Mouse (Mus musculus) stomach, embryonic 14.5 days (tissue): ENCODE measurements around the gene Fbxo10. TPM values are rescaled to one million over a fixed set of nuclear protein-coding genes. Genes with fewer than 3 reads are reported as not detected.
A peak's percentile ranks its signal among the peaks of the same experiment; 100 is the strongest.

Experiments
- ATAC-seq: fragments of 200-750 bp; cut with Nextera tagmentation; 2 replicates; pipeline ENCODE4 v1.8.0; 2017; ENCODE audit warnings: low read depth, moderate TSS enrichment; ENCODE audit not compliant: insufficient number of reproducible peaks, insufficient read depth, low FRiP score
- H3K27ac ChIP-seq: fragments of 300-500 bp; sonication (generic); 2 replicates; pipeline ENCODE4 v1.5.1; 2014; ENCODE audit warnings: mild to moderate bottlenecking, low read length, moderate library complexity, mixed read lengths
- H3K27me3 ChIP-seq: fragments of 300-500 bp; sonication (generic); 2 replicates; pipeline ENCODE4 v1.6.1; 2014; ENCODE audit warnings: low read length, control low read depth, mixed read lengths; ENCODE audit not compliant: control insufficient read depth, insufficient read depth
- H3K36me3 ChIP-seq: fragments of 300-500 bp; sonication (generic); 2 replicates; pipeline ENCODE4 v1.6.1; 2014; ENCODE audit warnings: mild to moderate bottlenecking, control low read depth, low read length, moderate library complexity, mixed read lengths; ENCODE audit not compliant: control insufficient read depth, insufficient read depth
- H3K4me1 ChIP-seq: fragments of 300-500 bp; sonication (generic); 2 replicates; pipeline ENCODE4 v1.6.1; 2014; ENCODE audit warnings: low read length, control low read depth, mixed read lengths; ENCODE audit not compliant: control insufficient read depth, insufficient read depth
- H3K4me2 ChIP-seq: fragments of 300-500 bp; sonication (generic); replicated peaks from 2 replicates; pipeline ENCODE4 v1.6.1; 2014; ENCODE audit warnings: low read depth, low read length, control low read depth
- H3K4me3 ChIP-seq: fragments of 300-500 bp; sonication (generic); 2 replicates; pipeline ENCODE4 v1.5.1; 2014; ENCODE audit warnings: low read depth, low read length, control low read depth
- H3K9ac ChIP-seq: fragments of 300-500 bp; sonication (generic); replicated peaks from 2 replicates; pipeline ENCODE4 v1.6.1; 2014; ENCODE audit warnings: low read depth, mild to moderate bottlenecking, control low read depth, low read length, moderate library complexity, mixed read lengths
- H3K9me3 ChIP-seq: fragments of 300-500 bp; sonication (generic); 2 replicates; pipeline ENCODE4 v1.6.1; 2016; ENCODE audit warnings: low read depth, low read length, control low read depth; ENCODE audit not compliant: control insufficient read depth
- WGBS: fragments of 180-500 bp; shearing (Covaris S2); extraction: QIAGEN DNeasy Blood & Tissue Kit; methylation state at CpG from one replicate; pipeline ENCODE4 v1.1.7; 2014; 5-methylcytosine and 5-hydroxymethylcytosine counted together
- polyA plus RNA-seq: library from polyadenylated mRNA; unstranded; fragments of >200 nt; fragmentation: Nextera tagmentation; extraction: Ambion mirVana; gene quantifications from 2 replicates; pipeline ENCODE4 v1.2.1, GENCODE M21; 2014

Gene Fbxo10
- 10.1 and 11.4 TPM in 2 replicates for polyA plus RNA-seq

GRCm38 (mm10) chr4:45084021-45084894 is at the start of gene Fbxo10:
TSS of gene Fbxo10 (minus strand) at chr4:45084604.
- ATAC-seq, result peak; percentile 97

GRCm38 (mm10) chr4:45131021-45131420 is 46.6 kb upstream of the Fbxo10 start:
- ATAC-seq, result no peak
- 60% methylated on average over 4 of the region's 4 CpGs for WGBS
- no peaks in the 10 kb centered on the region for H3K9me3 ChIP-seq
- H3K4me1 ChIP-seq, result no peaks in the 10 kb centered on the region
- H3K27ac ChIP-seq, result no peak overlapping the region
- H3K27me3 ChIP-seq, result no peaks in the 10 kb centered on the region
- H3K36me3 ChIP-seq, result no peaks in the 10 kb centered on the region
- no peak overlapping the region for H3K4me3 ChIP-seq
- no peak overlapping the region for H3K9ac ChIP-seq
- no peak overlapping the region for H3K4me2 ChIP-seq

More at GRCm38 (mm10) chr4:45084021-45084894, at the start of gene Fbxo10:
- peak within 1 kb of the TSS; percentile 84 for H3K4me3 ChIP-seq
- no peaks in the 10 kb centered on the region for H3K27me3 ChIP-seq
- WGBS, result under 1% methylated on average over 69 of the region's 77 CpGs
- H3K4me2 ChIP-seq, result peak within 1 kb of the TSS; percentile 57
- H3K9me3 ChIP-seq, result no peaks in the 10 kb centered on the region
- H3K27ac ChIP-seq, result peak within 1 kb of the TSS; percentile 82
- peaks cover 11% of the 10 kb centered on the region; the same call in 1 of the 2 replicates for H3K4me1 ChIP-seq
- H3K36me3 ChIP-seq, result no peaks in the 10 kb centered on the region
- peak within 1 kb of the TSS; percentile 75 for H3K9ac ChIP-seq

DNA sequence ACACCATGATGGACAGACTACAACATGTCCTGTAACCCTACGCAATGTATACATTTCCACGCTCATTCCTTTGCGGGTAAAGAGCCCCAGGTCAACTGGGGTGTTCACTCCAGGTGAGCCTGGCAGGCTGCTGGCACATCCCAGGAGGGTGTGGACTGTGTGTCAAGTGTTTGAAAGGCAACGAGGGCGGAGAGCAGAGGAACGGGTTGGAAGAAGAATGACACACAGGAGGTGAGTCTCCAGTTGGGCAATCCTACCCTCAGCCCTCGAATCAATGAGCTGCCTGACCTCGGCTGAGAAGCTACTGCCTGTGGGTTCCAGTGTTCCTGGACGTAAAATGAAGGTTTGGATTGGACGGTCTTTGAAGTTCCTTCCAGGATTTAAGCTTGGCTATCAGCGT is 36.9 kb upstream of the Fbxo10 start:
- H3K9ac ChIP-seq, result no peak overlapping the region
- 81% methylated on average over 11 of the region's 11 CpGs for whole genome bisulfite sequencing
- H3K4me1 ChIP-seq, result no peaks in the 10 kb centered on the region
- no peaks in the 10 kb centered on the region for H3K36me3 ChIP-seq
- H3K9me3 ChIP-seq, result no peaks in the 10 kb centered on the region
- no peaks in the 10 kb centered on the region for H3K27me3 ChIP-seq
- ATAC-seq, result no peak
- no peak overlapping the region for H3K27ac ChIP-seq
- H3K4me3 ChIP-seq, result no peak overlapping the region
- no peak overlapping the region for H3K4me2 ChIP-seq

- Histone ChIP-seq H3K4me3 (peak overlapping the region; percentile 79; the same call in 1 of the 2 replicates), H3K36me3 (peaks cover 8% of the 10 kb centered on the region), H3K9me3 (no peaks in the 10 kb centered on the region), H3K27ac (no peak overlapping the region), H3K9ac (no peak overlapping the region), H3K4me1 (0 out of 2 replicates have a peak, but pooled peaks cover 5% of the 10 kb centered on the region), H3K4me2 (no peak overlapping the region; the same call in 1 of the 2 replicates), H3K27me3 (no peaks in the 10 kb centered on the region)
- no peak for ATAC-seq
- 66% methylated on average over 8 of the region's 8 CpGs for WGBS
Measured at GRCm38 (mm10) chr4:45108456-45109110, 24.2 kb upstream of the Fbxo10 start.

DNA sequence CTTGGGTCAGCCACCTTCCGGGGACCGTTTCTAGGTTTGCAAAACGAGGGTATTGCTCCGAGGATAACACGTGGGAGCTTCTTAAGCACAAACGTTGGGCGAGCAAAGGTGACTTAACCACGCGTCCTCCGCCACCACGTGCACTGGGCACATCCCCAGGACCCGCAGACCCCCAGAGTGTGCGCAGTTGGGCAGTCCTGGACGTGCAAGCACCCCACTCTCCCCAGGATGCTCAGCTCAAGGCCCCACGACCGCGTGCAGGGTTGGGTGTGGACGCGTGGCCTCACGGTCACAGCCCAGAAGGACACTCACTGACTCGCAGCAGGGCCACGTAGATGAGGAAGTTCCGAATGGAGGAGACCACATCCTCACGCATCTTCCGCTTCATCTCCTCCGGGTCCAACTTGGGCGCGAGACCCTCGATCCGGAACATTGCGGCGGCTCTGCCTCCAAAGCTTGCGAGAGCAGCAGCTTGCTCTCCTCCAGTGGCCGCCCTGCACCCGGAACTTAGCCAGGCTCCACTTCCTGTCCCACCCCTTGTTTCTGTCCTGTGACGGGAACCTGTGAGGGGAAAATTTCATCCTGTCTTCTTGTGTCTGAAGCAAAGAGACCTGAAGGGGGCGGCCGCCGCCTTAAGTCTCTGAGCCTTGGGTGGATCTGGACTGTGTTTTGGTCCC is 23.3 kb upstream of the Fbxo10 start, which contains the start of gene Tomm5:
Gene Tomm5, minus strand, starts transcription at position 514 of the 677 bp plus-strand sequence.
- ATAC-seq, result peak; percentile 93
- Histone ChIP-seq H3K9ac (peak within 1 kb of the TSS; percentile 93), H3K4me1 (0 out of 2 replicates have a peak, but pooled peaks cover 5% of the 10 kb centered on the region), H3K27me3 (no peaks in the 10 kb centered on the region), H3K9me3 (no peaks in the 10 kb centered on the region), H3K36me3 (peaks cover 8% of the 10 kb centered on the region), H3K4me2 (peak within 1 kb of the TSS; percentile 58), H3K4me3 (peak within 1 kb of the TSS; percentile 79), H3K27ac (peak within 1 kb of the TSS; percentile 39; the same call in 1 of the 2 replicates)
- WGBS, result 0% methylated on average over 39 of the region's 39 CpGs

DNA sequence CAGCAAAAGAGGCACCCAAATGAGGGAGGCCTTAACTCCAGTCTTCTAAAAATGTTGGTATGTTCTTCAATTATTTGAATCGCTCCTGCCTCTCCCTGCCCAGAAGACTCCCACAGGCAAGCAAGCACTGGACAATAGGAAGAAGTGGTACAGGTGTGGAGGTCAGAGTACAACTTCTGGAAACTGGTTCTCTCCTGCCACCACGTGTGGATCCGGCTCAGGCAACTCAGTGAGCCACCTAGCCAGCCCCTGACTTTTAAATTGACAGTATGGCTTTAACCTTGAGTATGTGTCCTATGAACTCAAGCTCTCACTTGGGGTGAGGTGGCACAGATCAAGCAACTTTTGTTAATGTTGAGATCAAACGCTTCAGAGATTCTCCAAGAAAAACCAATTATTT is 22.7 kb upstream of the Fbxo10 start:
- no peak for ATAC-seq
- Histone ChIP-seq H3K27ac (no peak overlapping the region), H3K9me3 (no peaks in the 10 kb centered on the region), H3K4me1 (0 out of 2 replicates have a peak, but pooled peaks cover 5% of the 10 kb centered on the region), H3K4me2 (peak overlapping the region; percentile 58), H3K36me3 (peaks cover 8% of the 10 kb centered on the region), H3K27me3 (no peaks in the 10 kb centered on the region), H3K9ac (peak overlapping the region; percentile 93), H3K4me3 (peak overlapping the region; percentile 79)
- WGBS, result 7% methylated on average over 4 of the region's 4 CpGs

DNA sequence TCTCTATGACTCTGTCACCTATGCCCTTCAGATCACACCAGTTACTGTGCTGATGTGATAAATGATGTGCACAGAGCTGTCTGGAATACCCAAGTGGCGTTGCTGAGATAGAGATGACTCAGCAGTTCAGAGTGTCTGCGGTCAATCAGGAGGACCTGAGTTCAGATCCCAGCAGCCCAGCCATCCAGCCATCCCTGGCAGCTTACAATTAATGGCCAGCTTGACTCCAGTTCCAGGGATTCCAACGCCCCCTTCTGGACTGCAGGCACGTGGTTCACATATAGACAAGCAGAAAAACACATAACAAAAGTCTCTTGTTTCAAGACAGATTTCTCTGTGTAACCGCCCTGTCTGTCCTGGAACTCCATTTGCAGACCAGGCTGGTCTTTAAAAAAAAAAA is 22.0 kb upstream of the Fbxo10 start:
- Histone ChIP-seq H3K27me3 (no peaks in the 10 kb centered on the region), H3K9me3 (no peaks in the 10 kb centered on the region), H3K36me3 (peaks cover 8% of the 10 kb centered on the region), H3K27ac (no peak overlapping the region), H3K9ac (no peak overlapping the region), H3K4me1 (0 out of 2 replicates have a peak, but pooled peaks cover 5% of the 10 kb centered on the region), H3K4me3 (peak overlapping the region; percentile 79; the same call in 1 of the 2 replicates), H3K4me2 (peak overlapping the region; percentile 58; the same call in 1 of the 2 replicates)
- no peak for ATAC-seq
- WGBS, result 66% methylated on average over 5 of the region's 5 CpGs
